Mouse (Mus musculus) embryonic facial prominence, embryonic 11.5 days (tissue): Measurements from ENCODE around the gene Pde2a. TPM values are rescaled to one million over a fixed set of nuclear protein-coding genes. Genes with fewer than 3 reads are reported as not detected.

Experiments
- ATAC-seq: fragments of 200-750 bp; cut with Nextera tagmentation; replicated peaks from 2 replicates; pipeline ENCODE4 v1.8.0; 2017; ENCODE audit warnings: low read depth; ENCODE audit not compliant: insufficient number of reproducible peaks, low FRiP score, low TSS enrichment
- DNase-seq: peaks from one replicate; pipeline ENCODE4 v3.0.0-alpha.2; 2015; ENCODE audit warnings: low spot score
- H3K27ac ChIP-seq: fragments of 300-500 bp; sonication (generic); replicated peaks from 2 replicates; pipeline ENCODE4 v1.5.1; 2014; ENCODE audit warnings: mild to moderate bottlenecking, low read depth, low read length, control low read depth
- H3K27me3 ChIP-seq: fragments of 300-500 bp; sonication (generic); 2 replicates; pipeline ENCODE4 v1.6.1; 2014; ENCODE audit warnings: mild to moderate bottlenecking, low read length, moderate library complexity, mixed read lengths; ENCODE audit not compliant: control insufficient read depth, insufficient read depth
- H3K36me3 ChIP-seq: fragments of 300-500 bp; sonication (generic); replicated peaks from 2 replicates; pipeline ENCODE4 v1.6.1; 2014; ENCODE audit warnings: low read depth, mild to moderate bottlenecking, low read length, moderate library complexity, mixed read lengths; ENCODE audit not compliant: control insufficient read depth, insufficient read depth
- H3K4me1 ChIP-seq: fragments of 300-500 bp; sonication (generic); 2 replicates; pipeline ENCODE4 v1.6.1; 2014; ENCODE audit warnings: low read length, mixed read lengths; ENCODE audit not compliant: control insufficient read depth, insufficient read depth
- H3K4me2 ChIP-seq: fragments of 300-500 bp; sonication (generic); 2 replicates; pipeline ENCODE4 v1.6.1; 2014; ENCODE audit warnings: low read depth, mild to moderate bottlenecking, control low read depth, low read length, moderate library complexity
- H3K4me3 ChIP-seq: fragments of 300-500 bp; sonication (generic); 2 replicates; pipeline ENCODE4 v1.5.1; 2014; ENCODE audit warnings: low read depth, low read length, control low read depth
- H3K9ac ChIP-seq: fragments of 300-500 bp; sonication (generic); replicated peaks from 2 replicates; pipeline ENCODE4 v1.6.1; 2014; ENCODE audit warnings: mild to moderate bottlenecking, control low read depth, low read length
- H3K9me3 ChIP-seq: fragments of 300-500 bp; sonication (generic); replicated peaks from 2 replicates; pipeline ENCODE4 v1.6.1; 2016; ENCODE audit warnings: mild to moderate bottlenecking, low read length, inconsistent platforms, mixed read lengths; ENCODE audit not compliant: control insufficient read depth
- WGBS: fragments of 180-500 bp; shearing (Covaris S2); extraction: QIAGEN DNeasy Blood & Tissue Kit; methylation state at CpG from one replicate; pipeline ENCODE4 v1.1.7; 2014; 5-methylcytosine and 5-hydroxymethylcytosine counted together
- polyA plus RNA-seq: library from polyadenylated mRNA; unstranded; fragments of >200 nt; fragmentation: Nextera tagmentation; extraction: Ambion mirVana; gene quantifications from 2 replicates; pipeline ENCODE4 v1.2.1, GENCODE M21; 2014

Gene Pde2a
- polyA plus RNA-seq, 1 experiment from 2014 or later = 10.6 TPM

GRCm38 (mm10) chr7:101450422-101451401, 29.2 kb downstream of the Pde2a start:
- ATAC-seq (peak; percentile 72), DNase-seq (peak; percentile 88)
- peak overlapping the region; percentile 96 for H3K4me2 ChIP-seq
- peak overlapping the region; percentile 35 for H3K4me3 ChIP-seq
- H3K9me3 ChIP-seq = no peaks in the 10 kb centered on the region
- no peak overlapping the region for H3K27ac ChIP-seq
- peaks cover 8% of the 10 kb centered on the region for H3K27me3 ChIP-seq
- WGBS = under 1% methylated on average over 68 of the region's 68 CpGs
- peak overlapping the region; percentile 18 for H3K9ac ChIP-seq
- H3K4me1 ChIP-seq = no peaks in the 10 kb centered on the region
- H3K36me3 ChIP-seq = no peaks in the 10 kb centered on the region

GRCm38 (mm10) chr7:101452669-101453068, 31.2 kb downstream of the Pde2a start:
- WGBS = 86% methylated on average over 3 of the region's 3 CpGs
- no peaks in the 10 kb centered on the region for H3K9me3 ChIP-seq
- H3K27ac ChIP-seq = no peak overlapping the region
- H3K4me1 ChIP-seq = no peaks in the 10 kb centered on the region
- H3K4me2 ChIP-seq = no peak overlapping the region
- H3K27me3 ChIP-seq = peaks cover 8% of the 10 kb centered on the region
- no peak overlapping the region for H3K4me3 ChIP-seq
- no peak for ATAC-seq
- no peak for DNase-seq
- no peak overlapping the region for H3K9ac ChIP-seq
- no peaks in the 10 kb centered on the region for H3K36me3 ChIP-seq

DNA sequence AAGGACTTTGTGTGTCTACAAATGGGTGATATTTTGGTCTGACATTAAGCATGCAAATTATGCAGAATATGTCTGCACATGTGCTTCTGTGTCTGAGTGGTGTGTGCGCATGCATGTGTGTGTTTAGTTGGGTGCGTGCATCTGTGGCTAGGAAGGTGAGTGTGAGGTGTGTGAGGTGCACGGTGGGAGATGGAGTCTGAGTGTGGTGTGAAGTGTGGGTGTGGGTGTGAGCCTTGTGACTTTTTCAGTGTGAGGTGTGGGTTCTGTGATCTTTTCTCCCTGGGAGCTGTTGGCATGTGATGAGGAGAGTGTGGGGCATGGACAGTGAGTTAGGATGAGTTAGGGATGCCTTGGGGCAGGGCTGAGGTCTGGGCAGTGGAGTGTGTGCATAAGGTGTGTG, 31.8 kb downstream of the Pde2a start:
- DNase-seq (no peak), ATAC-seq (no peak)
- Histone ChIP-seq H3K27me3 (peaks cover 8% of the 10 kb centered on the region), H3K9ac (no peak overlapping the region), H3K4me3 (no peak overlapping the region), H3K9me3 (no peaks in the 10 kb centered on the region), H3K36me3 (no peaks in the 10 kb centered on the region), H3K4me2 (no peak overlapping the region), H3K4me1 (no peaks in the 10 kb centered on the region), H3K27ac (no peak overlapping the region)
- whole genome bisulfite sequencing = 86% methylated on average over 3 of the region's 3 CpGs

- no peak overlapping the region for H3K9ac ChIP-seq
- no peak for DNase-seq
- H3K36me3 ChIP-seq = no peaks in the 10 kb centered on the region
- ATAC-seq = no peak
- H3K27me3 ChIP-seq = peaks cover 8% of the 10 kb centered on the region
- H3K9me3 ChIP-seq = no peaks in the 10 kb centered on the region
- no peak overlapping the region for H3K4me2 ChIP-seq
- WGBS = 17% methylated on average over 8 of the region's 8 CpGs
- no peak overlapping the region for H3K27ac ChIP-seq
- H3K4me1 ChIP-seq = no peaks in the 10 kb centered on the region
- H3K4me3 ChIP-seq = no peak overlapping the region
Measured at GRCm38 (mm10) chr7:101453725-101454124, 32.2 kb downstream of the Pde2a start.

- no peak for DNase-seq
- no peak for ATAC-seq
- Histone ChIP-seq H3K27me3 (peaks cover 8% of the 10 kb centered on the region), H3K36me3 (no peaks in the 10 kb centered on the region), H3K9ac (no peak overlapping the region), H3K4me3 (no peak overlapping the region), H3K4me2 (no peak overlapping the region), H3K9me3 (no peaks in the 10 kb centered on the region), H3K27ac (no peak overlapping the region), H3K4me1 (no peaks in the 10 kb centered on the region)
- whole genome bisulfite sequencing = 89% methylated on average over 9 of the region's 9 CpGs
Measured at GRCm38 (mm10) chr7:101454479-101454878, 33.0 kb downstream of the Pde2a start.

DNA sequence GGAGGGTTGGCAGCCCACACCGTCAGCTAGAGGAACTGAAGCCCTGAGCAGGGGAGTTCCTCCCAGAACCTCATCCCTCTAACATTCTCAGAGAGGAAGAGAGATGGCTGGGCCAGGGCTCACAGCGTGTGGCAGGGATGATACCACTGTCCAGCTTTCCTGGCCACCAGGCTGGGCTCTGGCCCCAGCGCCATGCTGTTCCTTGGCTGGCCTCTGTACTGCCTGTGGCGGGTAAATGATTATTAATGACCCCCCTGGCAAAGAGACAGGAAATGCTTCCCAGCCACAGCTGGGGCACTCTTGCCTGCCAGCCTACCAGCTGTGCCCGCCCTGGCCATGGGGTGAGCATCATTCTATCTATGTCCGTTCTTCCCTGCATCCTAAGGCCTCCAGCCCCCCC, 33.6 kb downstream of the Pde2a start:
- 80% methylated on average over 6 of the region's 6 CpGs for WGBS
- ATAC-seq = no peak
- DNase-seq = no peak
- Histone ChIP-seq H3K4me2 (no peak overlapping the region), H3K9ac (no peak overlapping the region), H3K36me3 (no peaks in the 10 kb centered on the region), H3K4me1 (no peaks in the 10 kb centered on the region), H3K27me3 (peaks cover 8% of the 10 kb centered on the region), H3K27ac (no peak overlapping the region), H3K9me3 (no peaks in the 10 kb centered on the region), H3K4me3 (no peak overlapping the region)

DNA sequence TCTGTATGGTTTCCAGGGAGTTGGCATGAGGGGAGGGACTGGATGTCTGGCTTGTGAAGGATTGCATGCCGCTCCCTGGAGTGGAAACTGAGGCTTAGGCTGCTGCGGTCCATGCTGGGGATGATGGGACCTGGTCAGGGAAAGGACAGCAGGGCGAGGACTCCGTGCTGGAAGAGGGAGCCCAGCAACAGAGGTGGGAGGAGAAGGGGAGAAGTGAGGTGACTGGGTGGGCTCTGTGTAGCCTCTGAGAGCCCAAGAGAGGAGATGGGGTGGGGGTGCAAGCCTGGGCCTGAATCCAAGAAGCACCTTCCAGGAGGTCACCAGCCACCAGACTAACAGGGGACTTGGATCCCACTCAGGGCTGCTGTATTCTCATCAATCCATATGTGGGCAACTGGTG, 34.8 kb downstream of the Pde2a start:
- Histone ChIP-seq H3K4me2 (no peak overlapping the region), H3K9ac (no peak overlapping the region; the same call in 1 of the 2 replicates), H3K36me3 (no peaks in the 10 kb centered on the region), H3K27ac (no peak overlapping the region), H3K4me3 (no peak overlapping the region), H3K4me1 (no peaks in the 10 kb centered on the region), H3K9me3 (no peaks in the 10 kb centered on the region), H3K27me3 (peaks cover 8% of the 10 kb centered on the region)
- ATAC-seq = no peak
- WGBS = 73% methylated on average over 4 of the region's 4 CpGs
- DNase-seq = no peak

DNA sequence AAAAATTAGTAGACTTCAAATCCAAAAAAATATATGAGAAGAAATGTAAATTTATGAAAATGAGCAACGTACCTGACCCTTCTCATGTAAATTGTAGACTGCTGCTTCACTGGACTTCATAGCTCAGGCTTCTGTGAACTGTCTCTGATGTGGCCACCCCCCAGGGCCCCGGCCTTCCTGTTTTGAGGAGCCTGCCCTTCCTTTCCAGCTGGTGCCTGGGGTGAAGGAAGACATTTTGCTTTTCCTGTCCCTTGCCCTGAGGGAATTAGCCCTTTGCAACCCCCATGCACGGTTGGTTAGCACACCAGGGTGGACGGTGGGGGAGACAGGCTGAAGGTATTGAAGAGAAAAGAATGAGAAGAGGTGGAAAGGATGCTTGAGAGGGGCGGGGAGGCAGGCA, 35.3 kb downstream of the Pde2a start:
- H3K36me3 ChIP-seq = no peaks in the 10 kb centered on the region
- DNase-seq = no peak
- H3K4me3 ChIP-seq = no peak overlapping the region
- peaks cover 5% of the 10 kb centered on the region for H3K27me3 ChIP-seq
- H3K4me2 ChIP-seq = no peak overlapping the region
- H3K9me3 ChIP-seq = no peaks in the 10 kb centered on the region
- no peaks in the 10 kb centered on the region for H3K4me1 ChIP-seq
- ATAC-seq = no peak
- no peak overlapping the region for H3K27ac ChIP-seq
- no peak overlapping the region for H3K9ac ChIP-seq
- WGBS = 21% methylated on average over 5 of the region's 5 CpGs
